Mouse (Mus musculus) left cerebral cortex, adult 2 months (tissue): ENCODE results near the gene Sh3bgr. TPM values are rescaled to one million over a fixed set of nuclear protein-coding genes. Genes with fewer than 3 reads are reported as not detected.

Experiments
- DNase-seq, 2 experiments: peaks; one replicate each; pipeline ENCODE4 v3.0.0; 2021 to 2022; ENCODE audit warnings: low spot score in 2 of 2, mixed read lengths in 1 of 2; ENCODE audit errors: extremely low spot score in 1 of 2
- H3K27ac ChIP-seq: fragments of 200-600 bp; 2 replicates; pipeline ENCODE4 v1.8.1; 2022
- H3K4me3 ChIP-seq: fragments of 200-600 bp; 2 replicates; pipeline ENCODE4 v1.8.1; 2022
- CTCF ChIP-seq: fragments of 200-600 bp; IDR thresholded peaks from 2 replicates; pipeline ENCODE4 v1.8.1; 2022; ENCODE audit warnings: antibody characterized with exemption, mild to moderate bottlenecking, moderate library complexity
- intact Hi-C: fragments of 180-260 bp; cut with DNase I; formaldehyde crosslinking; loops from one replicate; pipeline ENCODE4 v1.15.1; 2025
- total RNA-seq, 2 experiments: library from RNA; stranded (reverse); gene quantifications; 2 replicates each; pipeline ENCODE4 v1.2.3; 2021

Gene Sh3bgr
- total RNA-seq, 2 experiments from 2014 or later, result 2.3 to 2.8 TPM

DNA sequence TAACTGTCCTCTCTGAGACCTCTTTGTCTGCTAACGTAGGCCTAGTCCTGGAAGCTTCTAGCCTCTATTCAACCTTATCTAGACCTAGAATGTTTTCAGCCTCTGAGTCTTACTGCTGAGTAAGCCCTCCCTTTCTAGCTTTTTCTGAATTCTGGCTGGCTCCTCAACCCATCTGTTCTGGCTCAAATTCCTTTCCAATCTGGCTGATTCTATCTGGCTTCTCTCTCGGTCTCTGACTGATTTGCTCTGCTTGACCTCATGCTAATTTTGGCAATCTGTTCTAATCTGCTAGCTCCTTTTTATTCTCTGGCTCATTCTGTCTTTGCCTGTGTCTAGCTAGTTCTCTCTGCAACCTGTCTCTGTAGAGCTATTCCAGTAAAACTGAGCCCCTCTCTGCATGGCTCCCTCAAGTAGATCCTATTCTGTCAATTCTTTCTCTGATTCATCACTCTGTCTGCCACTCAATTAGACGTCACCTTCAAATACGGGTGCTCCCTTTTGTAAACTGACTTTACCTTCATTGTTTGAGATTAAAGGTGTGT, 34.5 kb upstream of the Sh3bgr start:
- intact Hi-C loops, result no loop called here
- TF ChIP-seq CTCF, result no peak
- no peak overlapping the region for H3K27ac ChIP-seq
- no peak for DNase-seq
- no peak overlapping the region for H3K4me3 ChIP-seq

DNA sequence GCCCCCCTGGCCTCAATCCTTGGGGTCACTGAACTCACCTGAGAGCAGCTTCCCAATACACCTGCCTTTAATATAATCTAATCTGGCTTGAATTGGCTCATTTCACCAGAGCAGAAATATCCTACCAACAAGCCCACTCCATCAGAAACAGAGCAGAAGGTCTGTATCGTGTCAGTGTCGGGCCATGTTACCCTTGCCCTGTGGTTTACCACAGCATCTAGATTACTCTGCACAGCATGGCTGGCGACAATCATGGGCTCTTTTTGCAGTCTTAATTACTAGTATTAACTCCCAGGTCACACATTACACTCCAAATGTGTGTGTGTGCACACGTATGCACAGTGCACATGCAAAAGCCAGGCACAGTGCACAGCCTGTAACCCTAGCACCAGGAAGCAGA, 31.4 kb upstream of the Sh3bgr start:
- no peak overlapping the region for H3K27ac ChIP-seq
- intact Hi-C loops, result no loop called here
- no peak overlapping the region for H3K4me3 ChIP-seq
- no peak for DNase-seq
- no peak for TF ChIP-seq CTCF

DNA sequence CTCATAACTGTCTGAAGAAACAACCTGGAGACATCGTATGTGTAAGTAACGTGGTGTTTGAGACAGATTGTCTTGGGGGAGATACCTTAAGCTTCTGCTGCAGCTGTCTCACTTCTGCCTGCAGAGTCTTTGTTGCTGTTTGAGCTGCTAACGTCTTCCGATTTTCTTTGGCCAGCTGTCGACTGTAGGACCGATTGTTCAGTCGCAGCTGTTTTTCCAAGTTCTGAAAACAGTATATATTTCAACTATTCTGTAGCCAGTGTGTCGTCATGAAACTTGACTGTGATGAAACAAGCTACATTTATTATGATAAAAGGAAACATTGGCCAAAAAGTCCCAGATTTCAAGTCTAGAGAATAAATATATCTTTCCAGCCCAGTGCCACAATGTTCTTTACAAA, 26.6 kb upstream of the Sh3bgr start:
- intact Hi-C loops, result no loop called here
- H3K27ac ChIP-seq, result no peak overlapping the region
- no peak overlapping the region for H3K4me3 ChIP-seq
- no peak for DNase-seq
- no peak for TF ChIP-seq CTCF

DNA sequence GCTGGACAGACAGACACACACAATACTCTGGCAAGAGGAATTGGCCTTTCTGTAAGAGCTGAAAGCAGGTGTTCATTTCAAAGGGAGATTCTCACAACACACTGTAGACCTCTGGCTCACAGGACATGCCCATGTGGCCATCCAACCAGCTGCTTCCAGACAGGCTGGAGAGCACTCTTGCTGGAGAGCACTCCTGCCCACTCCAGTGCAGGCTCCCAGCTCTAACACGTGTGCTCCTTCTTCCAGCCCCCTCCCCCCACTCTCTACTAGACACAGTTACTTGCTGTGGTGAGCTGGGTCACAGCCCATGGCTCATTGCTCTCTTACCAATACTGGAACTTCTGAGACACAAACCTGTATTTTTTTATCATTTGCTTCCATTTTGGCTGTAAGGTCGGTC, 24.9 kb upstream of the Sh3bgr start:
- Histone ChIP-seq H3K27ac (no peak overlapping the region), H3K4me3 (no peak overlapping the region)
- intact Hi-C loops, result no loop called here
- no peak for DNase-seq
- TF ChIP-seq CTCF, result no peak

DNA sequence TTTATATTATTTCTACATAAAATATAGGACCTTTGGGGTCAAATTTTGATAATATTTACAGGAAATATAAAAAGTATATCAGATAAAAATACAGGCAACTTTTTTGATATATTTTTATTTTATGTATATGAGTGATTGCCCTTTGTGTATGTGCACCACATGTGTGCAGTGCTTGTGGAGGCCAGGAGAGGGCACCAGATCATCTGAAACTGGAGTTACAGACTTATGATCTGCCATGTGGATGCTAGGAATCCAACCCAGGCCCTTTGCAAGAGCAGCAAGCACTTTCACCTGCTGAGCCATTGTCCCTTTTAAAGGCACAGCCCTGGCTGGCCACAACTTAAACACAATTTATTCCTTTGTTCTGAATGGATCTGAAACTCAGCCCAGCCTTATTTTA, 21.1 kb upstream of the Sh3bgr start:
- Histone ChIP-seq H3K4me3 (no peak overlapping the region), H3K27ac (no peak overlapping the region)
- no peak for TF ChIP-seq CTCF
- DNase-seq, result no peak
- intact Hi-C loops, result no loop called here

DNA sequence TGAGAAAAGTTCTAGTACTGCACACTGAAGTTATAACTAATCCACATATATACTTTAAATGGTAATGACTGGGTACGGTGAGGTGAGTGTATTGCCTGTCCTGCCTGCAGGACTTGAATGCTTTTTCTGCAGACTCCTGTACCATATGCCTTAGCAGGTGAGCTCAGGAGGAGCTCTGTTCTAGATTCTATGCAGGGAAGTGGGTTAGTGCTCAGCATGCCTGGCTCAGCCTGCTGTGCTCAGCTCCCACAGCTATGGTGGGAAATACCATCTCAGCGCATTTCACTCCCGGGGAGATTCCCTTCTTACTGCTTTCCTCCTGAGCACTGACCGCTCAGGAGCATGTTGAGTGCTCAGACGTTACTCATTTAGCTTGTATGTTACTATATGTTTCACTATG, 12.6 kb upstream of the Sh3bgr start:
- H3K27ac ChIP-seq, result no peak overlapping the region
- no peak for DNase-seq
- intact Hi-C loops, result no loop called here
- no peak overlapping the region for H3K4me3 ChIP-seq
- TF ChIP-seq CTCF, result no peak

DNA sequence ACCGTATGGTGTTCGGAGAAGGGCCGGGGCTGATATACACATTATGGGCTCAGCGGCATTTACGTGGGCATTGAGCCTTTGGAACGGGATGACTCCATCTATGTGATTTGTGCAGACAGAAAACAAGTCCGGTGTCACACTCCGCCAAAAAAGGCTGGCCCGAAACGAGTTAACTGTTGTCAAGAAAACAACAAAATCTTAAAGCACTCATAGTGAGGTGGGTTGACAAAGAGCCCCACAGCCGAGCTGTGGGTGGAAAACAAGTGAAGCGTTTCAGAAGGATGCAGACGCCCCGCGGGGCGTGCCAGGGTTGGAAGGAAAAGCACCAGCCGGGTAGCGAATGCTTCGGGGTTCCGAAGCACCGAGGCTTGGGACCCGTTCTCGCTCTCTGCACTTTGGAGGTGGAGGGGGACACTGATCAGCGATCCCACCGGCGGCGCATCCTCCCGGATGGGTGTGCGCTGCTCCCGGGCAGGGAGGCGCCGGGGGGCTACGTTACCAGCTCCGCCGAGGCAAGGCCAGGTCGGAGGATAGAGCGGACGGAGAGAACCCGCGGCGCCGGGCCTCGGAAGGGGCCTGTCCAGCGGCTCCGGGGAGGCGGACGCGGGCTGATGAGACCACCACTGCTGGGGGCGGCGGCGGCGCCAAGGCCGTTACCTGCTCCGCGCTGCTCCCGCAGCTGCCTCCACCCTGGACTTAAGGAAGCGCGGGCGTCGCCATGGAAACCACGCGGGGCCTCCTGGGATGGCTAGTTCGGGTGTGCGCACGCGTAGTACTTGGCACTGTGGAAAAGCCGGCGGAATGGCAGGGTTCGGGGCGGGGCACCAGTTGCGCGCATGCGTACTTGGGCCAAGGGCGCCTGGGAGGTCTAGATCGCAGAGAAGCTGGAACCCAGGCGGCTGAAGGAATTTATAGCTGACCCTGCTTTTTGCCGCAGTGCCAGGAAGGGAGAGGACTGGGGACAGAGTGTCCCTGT, 8.4 kb upstream of the Sh3bgr start, which contains the start of gene Lca5l:
Gene Lca5l (minus strand): TSS at position 741 of the 976 bp plus-strand sequence.
- Histone ChIP-seq H3K27ac (peak within 1 kb of the TSS; percentile 93), H3K4me3 (peak within 1 kb of the TSS; percentile 94)
- no peak for TF ChIP-seq CTCF
- peak; percentile 99 to 100 for DNase-seq
- intact Hi-C loops, result loop anchor here (2.0 kb wide), 1 partner anchor 33 kb away; no protein-coding TSS in a partner anchor

DNA sequence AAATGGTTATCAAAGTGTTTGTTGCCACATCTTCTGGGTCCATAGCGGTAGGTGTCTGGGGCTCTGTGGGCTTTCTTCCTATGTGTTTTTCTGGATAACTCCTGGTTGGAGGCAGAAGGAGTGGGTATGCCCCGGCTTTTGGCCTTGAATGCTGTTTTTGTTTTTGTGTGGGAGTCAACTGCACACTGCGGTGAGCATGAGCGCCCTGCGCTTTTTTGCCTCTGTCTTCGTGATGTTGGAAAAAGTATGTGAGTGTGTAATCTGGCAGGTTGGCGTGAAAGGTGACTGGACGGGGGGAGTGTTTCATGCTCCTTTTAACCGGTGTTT, 415 bp downstream of the Sh3bgr start:
- intact Hi-C loops, result loop anchor here (10.0 kb wide), 1 partner anchor 464 kb away; no protein-coding TSS in a partner anchor
- no peak overlapping the region for H3K27ac ChIP-seq

DNA sequence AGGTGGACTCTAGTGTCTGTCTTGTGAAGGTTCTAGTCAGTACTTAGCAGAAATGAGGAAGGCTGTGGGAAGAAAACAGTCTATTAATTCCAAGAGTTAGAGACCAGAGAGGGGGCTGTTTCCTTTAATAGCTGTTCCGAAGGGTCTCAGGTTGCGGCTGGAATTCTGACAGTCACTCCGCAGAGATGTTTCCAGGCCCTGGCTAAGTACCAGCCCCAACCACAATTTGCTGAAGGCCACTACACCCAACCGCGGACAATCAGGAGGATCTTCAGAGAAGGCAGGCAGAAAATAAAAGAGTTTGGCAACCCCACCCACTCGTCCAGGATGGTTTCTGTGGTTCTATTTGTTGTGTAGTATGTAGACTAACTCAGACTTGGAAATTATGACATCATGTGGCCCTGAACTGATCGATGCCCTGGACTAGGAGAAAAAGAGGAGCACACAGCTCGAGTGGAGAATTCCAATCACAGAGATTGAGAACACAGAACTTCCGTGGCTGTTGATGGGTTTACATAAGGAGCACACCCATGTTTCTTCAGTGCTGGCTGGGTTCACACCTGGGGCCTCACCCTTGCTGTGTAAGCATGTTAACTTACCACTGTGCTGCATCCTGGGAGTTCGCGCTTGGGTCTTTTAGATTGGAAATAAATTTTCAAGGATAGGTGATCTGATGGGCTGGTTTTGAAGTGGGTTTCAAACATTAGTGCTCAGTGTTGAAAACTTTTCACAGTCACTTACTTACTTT, 1.4 kb downstream of the Sh3bgr start:
- intact Hi-C loops, result loop anchor here (10.0 kb wide), 1 partner anchor 463 kb away; no protein-coding TSS in a partner anchor
- DNase-seq, result no peak
- no peak for TF ChIP-seq CTCF
- Histone ChIP-seq H3K27ac (no peak overlapping the region), H3K4me3 (no peak overlapping the region)

More for the DNA sequence above, 415 bp downstream of the Sh3bgr start:
- H3K4me3 ChIP-seq, result peak overlapping the region; percentile 38
- DNase-seq, result no peak
- TF ChIP-seq CTCF, result no peak

DNA sequence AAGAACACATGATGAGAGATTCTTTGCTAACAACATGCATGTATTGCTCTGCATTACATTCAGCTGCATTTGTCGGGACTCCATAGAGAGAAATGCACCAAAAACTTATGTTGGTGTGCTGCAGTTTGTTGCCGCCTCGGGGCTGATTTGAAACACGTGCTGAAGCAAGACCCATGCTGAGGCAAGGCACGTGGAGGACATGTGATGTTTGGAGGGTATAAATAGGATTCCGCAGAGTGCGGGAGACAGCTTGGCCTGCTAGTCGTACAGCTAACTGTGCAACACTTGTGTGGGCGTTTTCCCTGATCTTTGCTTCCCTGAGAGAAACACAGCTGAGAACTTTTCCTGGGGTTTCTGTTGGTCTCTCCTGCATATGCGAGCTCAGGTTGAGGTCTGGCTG, 9.5 kb downstream of the Sh3bgr start:
- intact Hi-C loops, result loop anchor here (10.0 kb wide), 1 partner anchor 455 kb away; no protein-coding TSS in a partner anchor
- Histone ChIP-seq H3K4me3 (no peak overlapping the region), H3K27ac (no peak overlapping the region)
- no peak for TF ChIP-seq CTCF
- DNase-seq, result no peak

DNA sequence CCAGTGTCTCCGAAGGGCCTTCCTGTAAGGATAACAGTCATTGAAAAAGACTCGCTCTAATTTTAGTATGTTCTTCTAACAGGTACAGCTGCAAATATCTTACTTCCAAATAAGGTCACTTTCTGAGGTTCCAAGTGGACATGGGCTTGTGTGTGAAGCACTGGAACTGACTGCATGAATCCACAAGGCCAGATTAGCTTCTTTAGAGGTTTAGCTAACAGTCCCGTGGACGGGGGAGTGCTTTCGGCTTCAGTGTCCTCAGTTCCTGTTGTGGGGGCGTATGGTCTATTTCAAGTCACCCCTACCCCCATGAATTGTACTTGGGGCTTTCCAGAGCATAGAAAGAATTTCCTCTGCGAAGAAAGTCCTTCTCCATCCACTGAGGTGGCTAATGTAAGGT, 10.6 kb downstream of the Sh3bgr start:
- intact Hi-C loops, result no loop called here
- H3K27ac ChIP-seq, result no peak overlapping the region
- H3K4me3 ChIP-seq, result no peak overlapping the region
- no peak for DNase-seq
- no peak for TF ChIP-seq CTCF

DNA sequence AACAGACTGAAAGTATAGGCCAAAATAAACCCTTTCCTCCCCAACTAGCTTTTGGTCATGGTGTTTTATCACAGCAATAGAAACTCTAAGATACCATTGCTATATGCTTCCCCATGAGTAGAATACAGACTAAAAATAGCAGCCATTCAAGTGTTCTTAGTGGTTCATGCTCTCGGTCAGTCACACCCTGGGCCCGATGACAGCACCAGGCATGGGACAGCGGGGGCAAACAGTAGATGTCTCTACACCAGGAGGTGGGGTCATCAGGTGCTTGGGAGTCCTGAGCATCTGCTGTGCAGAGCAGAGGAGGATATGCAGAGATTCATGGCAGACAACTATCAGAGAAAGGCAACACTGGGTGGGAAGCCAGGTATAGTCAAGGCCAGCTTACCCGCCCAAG, 12.8 kb downstream of the Sh3bgr start:
- no peak for TF ChIP-seq CTCF
- Histone ChIP-seq H3K27ac (no peak overlapping the region), H3K4me3 (no peak overlapping the region)
- intact Hi-C loops, result no loop called here
- DNase-seq, result no peak
